Mouse (Mus musculus): ENCODE results near the gene Galnt14. TPM values are rescaled to one million over a fixed set of nuclear protein-coding genes. Genes with fewer than 3 reads are reported as not detected.

Gene Galnt14
- polyA plus RNA-seq, 1 experiment from 2014 or later, result 5.1 TPM

DNA sequence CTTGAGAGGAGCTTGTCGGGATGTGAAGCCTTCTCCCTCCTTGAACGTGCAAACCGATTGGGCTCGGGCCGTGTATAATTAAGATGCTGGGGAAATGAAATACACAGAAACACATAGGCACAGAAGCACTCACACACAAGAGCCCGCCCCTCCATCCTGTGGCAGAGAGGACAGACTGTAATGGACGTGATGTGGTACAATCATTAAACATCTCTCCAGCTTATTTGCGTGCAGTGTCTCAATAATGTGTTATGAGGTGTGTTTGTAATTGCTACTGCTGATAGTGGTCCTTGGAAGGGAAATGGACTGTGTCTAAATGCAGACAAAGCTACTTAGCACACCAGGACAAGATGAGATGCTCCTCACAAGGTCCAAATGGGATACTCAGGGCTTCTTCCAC is 24.0 kb downstream of the Galnt14 start:
- Histone ChIP-seq H3K4me3 (ENCODE audit: low read depth, low read length) (no peak overlapping the region), H3K27me3 (ENCODE audit: control insufficient read depth, insufficient read depth, low read length) (no peaks in the 10 kb centered on the region), H3K4me1 (replicated peaks; ENCODE audit: control insufficient read depth, insufficient read depth, low read length) (no peaks in the 10 kb centered on the region), H3K9ac (ENCODE audit: low read depth, low read length) (no peak overlapping the region), H3K4me2 (replicated peaks; ENCODE audit: low read depth, low read length) (no peak overlapping the region), H3K36me3 (ENCODE audit: control insufficient read depth, insufficient read depth, low read length) (no peaks in the 10 kb centered on the region), H3K27ac (ENCODE audit: low read depth, low read length) (no peak overlapping the region), H3K9me3 (ENCODE audit: control insufficient read depth, low read length) (no peaks in the 10 kb centered on the region)
- 83% methylated on average over 8 of the region's 8 CpGs for WGBS
- ATAC-seq (ENCODE audit: low FRiP score) (no peak), DNase-seq (ENCODE audit: low spot score) (no peak)

DNA sequence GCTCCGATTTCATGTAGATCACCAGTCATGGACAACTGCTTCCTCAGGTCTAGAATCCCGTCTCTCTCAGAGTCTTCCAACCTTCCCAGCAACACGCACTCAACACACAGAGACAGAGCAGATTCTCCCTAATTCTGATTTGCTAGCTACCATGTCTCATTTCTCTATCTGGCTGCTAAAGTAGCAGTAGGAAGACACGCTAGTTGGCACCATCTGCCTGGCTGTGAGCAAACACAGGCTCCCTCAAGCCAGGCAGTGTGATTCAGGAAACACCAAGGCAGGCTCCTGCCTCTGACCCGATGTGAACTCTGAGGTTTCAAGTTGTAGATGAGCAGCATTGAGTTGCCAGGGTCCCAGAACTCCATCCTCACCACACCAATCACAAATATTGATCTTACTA is 25.5 kb downstream of the Galnt14 start:
- Histone ChIP-seq H3K4me2 (replicated peaks; ENCODE audit: low read depth, low read length) (no peak overlapping the region), H3K9ac (ENCODE audit: low read depth, low read length) (no peak overlapping the region), H3K27me3 (ENCODE audit: control insufficient read depth, insufficient read depth, low read length) (no peaks in the 10 kb centered on the region), H3K4me1 (replicated peaks; ENCODE audit: control insufficient read depth, insufficient read depth, low read length) (no peaks in the 10 kb centered on the region), H3K36me3 (ENCODE audit: control insufficient read depth, insufficient read depth, low read length) (no peaks in the 10 kb centered on the region), H3K4me3 (ENCODE audit: low read depth, low read length) (no peak overlapping the region), H3K9me3 (ENCODE audit: control insufficient read depth, low read length) (no peaks in the 10 kb centered on the region), H3K27ac (ENCODE audit: low read depth, low read length) (no peak overlapping the region)
- ATAC-seq (ENCODE audit: low FRiP score) (no peak), DNase-seq (ENCODE audit: low spot score) (no peak)
- WGBS, result 76% methylated on average over 5 of the region's 5 CpGs

DNA sequence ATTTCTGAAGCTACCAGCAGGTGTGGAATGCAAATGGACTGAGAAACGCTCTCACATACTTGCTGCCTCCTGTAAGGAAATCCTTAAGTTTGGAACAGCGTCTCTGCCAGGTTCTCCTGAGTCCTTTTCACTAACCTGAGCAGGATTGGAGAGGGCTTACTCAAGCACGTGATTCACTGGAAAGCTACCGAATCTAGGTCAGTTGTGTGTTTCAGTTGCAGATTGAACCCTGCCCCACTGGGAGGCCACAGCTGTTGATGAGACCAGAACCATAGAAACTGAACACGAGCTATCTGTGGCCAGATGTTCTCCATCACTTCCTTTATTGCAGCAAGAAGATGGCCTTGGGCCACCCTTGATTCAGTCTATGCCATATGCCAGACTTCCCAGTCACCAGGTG is 38.3 kb downstream of the Galnt14 start:
- H3K9me3 ChIP-seq (ENCODE audit: control insufficient read depth, low read length), result no peaks in the 10 kb centered on the region
- H3K36me3 ChIP-seq (ENCODE audit: control insufficient read depth, insufficient read depth, low read length), result no peaks in the 10 kb centered on the region
- no peaks in the 10 kb centered on the region for H3K27me3 ChIP-seq (ENCODE audit: control insufficient read depth, insufficient read depth, low read length)
- H3K4me2 ChIP-seq (replicated peaks; ENCODE audit: low read depth, low read length), result no peak overlapping the region
- DNase-seq (ENCODE audit: low spot score) (no peak), ATAC-seq (ENCODE audit: low FRiP score) (no peak)
- H3K4me1 ChIP-seq (replicated peaks; ENCODE audit: control insufficient read depth, insufficient read depth, low read length), result no peaks in the 10 kb centered on the region
- no peak overlapping the region for H3K4me3 ChIP-seq (ENCODE audit: low read depth, low read length)
- 82% methylated on average over 5 of the region's 5 CpGs for WGBS
- H3K27ac ChIP-seq (ENCODE audit: low read depth, low read length), result no peak overlapping the region
- no peak overlapping the region for H3K9ac ChIP-seq (ENCODE audit: low read depth, low read length)

DNA sequence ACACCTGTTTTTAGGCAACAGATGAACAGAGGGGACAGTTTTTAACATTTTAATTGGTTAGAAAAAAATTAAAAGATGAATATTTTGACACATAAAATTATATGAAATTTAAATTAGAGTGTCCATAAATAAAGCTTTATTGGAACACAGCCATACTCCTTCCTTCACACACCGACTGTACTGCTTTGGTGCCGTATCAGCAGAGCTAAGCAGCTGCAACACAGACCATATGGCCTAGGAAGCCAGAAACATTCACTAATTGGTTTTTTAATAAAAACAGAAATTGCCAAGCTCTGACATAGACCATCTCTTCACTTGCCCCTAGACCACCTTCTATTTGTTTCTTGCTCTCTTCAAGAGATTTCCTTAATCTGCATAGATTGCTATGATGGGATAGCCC is 40.2 kb downstream of the Galnt14 start:
- H3K27me3 ChIP-seq (ENCODE audit: control insufficient read depth, insufficient read depth, low read length), result no peaks in the 10 kb centered on the region
- H3K9ac ChIP-seq (ENCODE audit: low read depth, low read length), result no peak overlapping the region
- 98% methylated on average over 2 of the region's 2 CpGs for WGBS
- ATAC-seq (ENCODE audit: low FRiP score) (no peak), DNase-seq (ENCODE audit: low spot score) (no peak)
- H3K36me3 ChIP-seq (ENCODE audit: control insufficient read depth, insufficient read depth, low read length), result no peaks in the 10 kb centered on the region
- no peaks in the 10 kb centered on the region for H3K9me3 ChIP-seq (ENCODE audit: control insufficient read depth, low read length)
- H3K27ac ChIP-seq (ENCODE audit: low read depth, low read length), result no peak overlapping the region
- H3K4me3 ChIP-seq (ENCODE audit: low read depth, low read length), result no peak overlapping the region
- H3K4me2 ChIP-seq (replicated peaks; ENCODE audit: low read depth, low read length), result no peak overlapping the region
- no peaks in the 10 kb centered on the region for H3K4me1 ChIP-seq (replicated peaks; ENCODE audit: control insufficient read depth, insufficient read depth, low read length)

DNA sequence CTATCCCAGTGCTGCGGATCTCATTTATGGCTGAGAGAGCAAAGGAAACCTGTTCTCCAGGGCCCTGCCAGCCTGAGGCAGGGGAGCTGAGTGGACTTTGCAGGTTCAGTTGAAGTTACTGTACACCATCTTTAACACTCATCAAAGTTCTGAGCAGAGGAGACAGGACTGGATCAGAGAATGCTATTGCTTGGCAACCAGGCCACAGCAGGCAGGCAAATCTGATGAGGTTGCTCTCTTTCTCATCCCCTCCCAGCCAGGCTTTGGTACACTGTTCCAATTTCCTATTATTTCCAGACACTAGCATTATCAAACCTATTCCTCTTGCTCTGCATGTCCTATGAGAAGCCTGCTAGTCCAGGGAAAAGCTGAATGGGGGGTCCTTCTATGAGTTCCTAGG is 41.3 kb downstream of the Galnt14 start:
- no peaks in the 10 kb centered on the region for H3K27me3 ChIP-seq (ENCODE audit: control insufficient read depth, insufficient read depth, low read length)
- no peak for ATAC-seq (ENCODE audit: low FRiP score)
- DNase-seq (ENCODE audit: low spot score), result no peak
- no peak overlapping the region for H3K4me2 ChIP-seq (replicated peaks; ENCODE audit: low read depth, low read length)
- H3K27ac ChIP-seq (ENCODE audit: low read depth, low read length), result no peak overlapping the region
- H3K4me3 ChIP-seq (ENCODE audit: low read depth, low read length), result no peak overlapping the region
- no peak overlapping the region for H3K9ac ChIP-seq (ENCODE audit: low read depth, low read length)
- H3K9me3 ChIP-seq (ENCODE audit: control insufficient read depth, low read length), result no peaks in the 10 kb centered on the region
- H3K4me1 ChIP-seq (replicated peaks; ENCODE audit: control insufficient read depth, insufficient read depth, low read length), result no peaks in the 10 kb centered on the region
- 87% methylated on average over 1 of the region's 1 CpGs for WGBS
- H3K36me3 ChIP-seq (ENCODE audit: control insufficient read depth, insufficient read depth, low read length), result no peaks in the 10 kb centered on the region

DNA sequence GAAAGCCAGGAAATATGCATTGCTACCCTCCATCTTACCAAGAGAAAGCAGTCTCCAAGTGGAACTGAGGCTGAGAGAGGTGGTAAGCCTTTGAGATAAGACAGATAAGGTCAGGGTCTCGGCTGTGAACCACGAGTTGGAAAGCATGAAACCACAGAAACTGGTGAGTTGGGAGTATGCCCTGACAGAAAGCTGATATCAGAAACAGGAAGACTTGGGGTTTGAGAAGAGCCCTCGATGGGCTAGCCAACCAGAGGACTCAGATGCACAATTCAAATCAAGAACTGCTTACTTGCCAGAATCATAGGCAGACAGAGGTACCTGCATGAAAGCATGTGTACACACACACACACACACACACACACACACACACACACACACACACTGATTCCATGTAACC is 47.0 kb downstream of the Galnt14 start:
- Histone ChIP-seq H3K4me2 (replicated peaks; ENCODE audit: low read depth, low read length) (no peak overlapping the region), H3K4me1 (replicated peaks; ENCODE audit: control insufficient read depth, insufficient read depth, low read length) (no peaks in the 10 kb centered on the region), H3K27me3 (ENCODE audit: control insufficient read depth, insufficient read depth, low read length) (no peaks in the 10 kb centered on the region), H3K27ac (ENCODE audit: low read depth, low read length) (no peak overlapping the region), H3K9ac (ENCODE audit: low read depth, low read length) (no peak overlapping the region), H3K36me3 (ENCODE audit: control insufficient read depth, insufficient read depth, low read length) (no peaks in the 10 kb centered on the region), H3K4me3 (ENCODE audit: low read depth, low read length) (no peak overlapping the region), H3K9me3 (ENCODE audit: control insufficient read depth, low read length) (no peaks in the 10 kb centered on the region)
- 75% methylated on average over 3 of the region's 3 CpGs for WGBS
- no peak for ATAC-seq (ENCODE audit: low FRiP score)
- no peak for DNase-seq (ENCODE audit: low spot score)

DNA sequence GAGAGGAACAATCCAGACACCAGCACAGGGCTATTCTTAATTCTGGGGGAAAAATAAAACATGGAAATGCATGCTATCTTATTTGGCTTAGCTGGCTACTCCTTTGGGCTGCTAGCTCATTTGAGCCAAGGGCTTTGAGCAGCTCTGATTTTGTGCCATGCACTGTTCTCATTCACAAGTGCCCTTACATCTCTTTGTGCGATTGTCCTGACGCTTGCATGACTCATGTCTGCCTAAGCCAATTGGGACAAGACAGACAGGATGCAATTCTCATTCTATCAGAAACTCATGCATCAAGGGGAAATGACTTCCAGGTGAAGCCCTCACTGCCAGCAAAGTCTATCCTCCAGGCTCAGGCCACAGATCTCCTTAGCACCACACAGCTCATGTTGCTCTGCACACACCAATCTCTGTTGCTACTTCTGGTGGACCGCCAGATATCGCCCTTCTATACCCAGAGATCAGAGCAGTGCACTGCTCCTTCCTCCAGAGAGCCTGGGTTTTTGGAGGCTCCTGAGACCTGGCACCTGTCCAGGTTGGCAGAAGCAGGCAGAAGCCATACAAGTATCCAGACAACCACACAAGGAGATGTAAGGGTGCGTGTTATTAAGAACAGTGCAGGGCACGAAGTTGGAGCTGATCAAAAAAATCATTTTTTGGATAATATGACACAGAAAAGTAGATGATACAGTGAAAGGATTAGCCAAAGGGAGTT is 51.4 kb downstream of the Galnt14 start:
- no peaks in the 10 kb centered on the region for H3K9me3 ChIP-seq (ENCODE audit: control insufficient read depth, low read length)
- H3K9ac ChIP-seq (ENCODE audit: low read depth, low read length), result no peak overlapping the region
- no peak overlapping the region for H3K4me2 ChIP-seq (replicated peaks; ENCODE audit: low read depth, low read length)
- H3K4me3 ChIP-seq (ENCODE audit: low read depth, low read length), result no peak overlapping the region
- H3K36me3 ChIP-seq (ENCODE audit: control insufficient read depth, insufficient read depth, low read length), result no peaks in the 10 kb centered on the region
- no peaks in the 10 kb centered on the region for H3K27me3 ChIP-seq (ENCODE audit: control insufficient read depth, insufficient read depth, low read length)
- H3K4me1 ChIP-seq (replicated peaks; ENCODE audit: control insufficient read depth, insufficient read depth, low read length), result no peaks in the 10 kb centered on the region
- WGBS, result 89% methylated on average over 6 of the region's 6 CpGs
- no peak overlapping the region for H3K27ac ChIP-seq (ENCODE audit: low read depth, low read length)
- DNase-seq (ENCODE audit: low spot score) (no peak), ATAC-seq (ENCODE audit: low FRiP score) (no peak)

DNA sequence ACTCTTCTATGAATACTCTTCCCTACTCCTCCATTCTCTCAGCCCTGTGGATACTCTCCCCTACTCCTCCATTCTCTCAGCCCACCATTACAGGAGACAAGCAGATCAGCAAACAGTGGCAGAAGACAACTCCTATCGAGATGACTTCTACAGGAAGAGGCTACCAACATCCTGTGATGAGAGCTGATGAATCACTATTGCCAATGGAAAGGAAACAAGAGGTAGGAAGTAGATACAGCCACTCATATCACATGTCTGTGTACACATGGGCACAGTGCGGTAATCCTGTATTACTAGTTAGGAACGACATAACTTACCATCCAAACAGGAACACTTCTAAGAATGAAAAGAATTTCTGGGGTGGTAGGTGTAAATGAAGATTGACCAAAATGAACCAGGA is 53.9 kb downstream of the Galnt14 start:
- WGBS, result 96% methylated on average over 3 of the region's 3 CpGs
- Histone ChIP-seq H3K36me3 (ENCODE audit: control insufficient read depth, insufficient read depth, low read length) (no peaks in the 10 kb centered on the region), H3K27me3 (ENCODE audit: control insufficient read depth, insufficient read depth, low read length) (no peaks in the 10 kb centered on the region), H3K9ac (ENCODE audit: low read depth, low read length) (no peak overlapping the region), H3K4me1 (replicated peaks; ENCODE audit: control insufficient read depth, insufficient read depth, low read length) (no peaks in the 10 kb centered on the region), H3K27ac (ENCODE audit: low read depth, low read length) (no peak overlapping the region), H3K4me2 (replicated peaks; ENCODE audit: low read depth, low read length) (no peak overlapping the region), H3K9me3 (ENCODE audit: control insufficient read depth, low read length) (no peaks in the 10 kb centered on the region), H3K4me3 (ENCODE audit: low read depth, low read length) (no peak overlapping the region)
- DNase-seq (ENCODE audit: low spot score) (no peak), ATAC-seq (ENCODE audit: low FRiP score) (no peak)

DNA sequence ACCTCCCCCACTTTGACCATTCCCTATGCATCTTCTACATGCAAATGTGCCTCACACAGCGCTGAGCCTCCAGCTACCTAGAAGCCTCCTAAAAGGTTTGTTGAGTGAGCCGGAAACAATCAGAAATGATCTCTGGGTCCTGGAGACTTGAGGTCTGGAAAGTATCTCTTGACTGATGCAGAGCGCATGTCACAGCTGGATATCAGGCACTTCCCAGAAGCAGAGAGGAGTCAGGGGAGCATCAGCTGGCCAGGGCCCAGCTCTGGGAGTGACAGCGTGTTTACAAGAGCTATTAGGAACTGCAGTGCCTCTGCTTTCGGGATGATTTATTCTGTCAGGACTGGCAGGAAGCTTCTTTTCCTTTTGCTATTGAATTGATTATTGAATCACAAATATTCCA is 56.0 kb downstream of the Galnt14 start:
- Histone ChIP-seq H3K27me3 (ENCODE audit: control insufficient read depth, insufficient read depth, low read length) (no peaks in the 10 kb centered on the region), H3K9me3 (ENCODE audit: control insufficient read depth, low read length) (no peaks in the 10 kb centered on the region), H3K9ac (ENCODE audit: low read depth, low read length) (no peak overlapping the region), H3K4me2 (replicated peaks; ENCODE audit: low read depth, low read length) (no peak overlapping the region), H3K4me1 (replicated peaks; ENCODE audit: control insufficient read depth, insufficient read depth, low read length) (no peaks in the 10 kb centered on the region), H3K4me3 (ENCODE audit: low read depth, low read length) (no peak overlapping the region), H3K36me3 (ENCODE audit: control insufficient read depth, insufficient read depth, low read length) (no peaks in the 10 kb centered on the region), H3K27ac (ENCODE audit: low read depth, low read length) (no peak overlapping the region)
- ATAC-seq (ENCODE audit: low FRiP score), result no peak
- WGBS, result 57% methylated on average over 5 of the region's 5 CpGs
- DNase-seq (ENCODE audit: low spot score), result no peak

Measured in hindbrain, embryonic 11.5 days (tissue).